Mouse (Mus musculus) fibroblast of lung, adult 2 months (primary cell): ENCODE data around the gene Crbn.

ENCODE experiments used
- DNase-seq: peaks from one replicate; pipeline ENCODE4 v3.0.0-alpha.2; 2011; ENCODE audit warnings: low read depth

Crbn gene

GRCm38 (mm10) chr6:106761486-106761885 lies 38.4 kb downstream of the Crbn start:
- DNase-seq = no peak

- no peak for DNase-seq
These were observed 39.2 kb downstream of the Crbn start for GRCm38 (mm10) chr6:106760473-106761218.

- DNase-seq = no peak
These were observed 41.6 kb downstream of the Crbn start for GRCm38 (mm10) chr6:106758299-106758698.

GRCm38 (mm10) chr6:106750291-106750690 lies 49.6 kb downstream of the Crbn start:
- DNase-seq = no peak

- no peak for DNase-seq
These were observed 50.9 kb downstream of the Crbn start, which contains the start of gene Il5ra for GRCm38 (mm10) chr6:106748887-106749388. Gene Il5ra, minus strand, starts transcription at chr6:106749037.

GRCm38 (mm10) chr6:106747804-106748203 lies 52.1 kb downstream of the Crbn start:
- no peak for DNase-seq

GRCm38 (mm10) chr6:106747251-106747650 lies 52.6 kb downstream of the Crbn start:
- no peak for DNase-seq

- no peak for DNase-seq
These were observed 54.0 kb downstream of the Crbn start for GRCm38 (mm10) chr6:106745673-106746394.

- no peak for DNase-seq
These were observed 56.2 kb downstream of the Crbn start for GRCm38 (mm10) chr6:106743556-106744233.

- no peak for DNase-seq
These were observed 59.5 kb downstream of the Crbn start for GRCm38 (mm10) chr6:106740244-106740825.

GRCm38 (mm10) chr6:106738229-106738628 lies 61.6 kb downstream of the Crbn start:
- no peak for DNase-seq

GRCm38 (mm10) chr6:106732563-106732962 lies 67.3 kb downstream of the Crbn start:
- no peak for DNase-seq
